Mouse (Mus musculus) C2C12 (cell line): ENCODE measurements around the gene Mybpc3. TPM values are rescaled to one million over a fixed set of nuclear protein-coding genes. Genes with fewer than 3 reads are reported as not detected.

ENCODE experiments used
- H3K27me3 ChIP-seq: one replicate; pipeline ENCODE4 v1.6.1; 2011; ENCODE audit not compliant: control insufficient read depth, insufficient read depth, insufficient read length
- H3K36me3 ChIP-seq: one replicate; pipeline ENCODE4 v1.6.1; 2011; ENCODE audit not compliant: control insufficient read depth, insufficient read depth
- H3K4me3 ChIP-seq: one replicate; pipeline ENCODE4 v1.5.1; 2011; ENCODE audit warnings: mild to moderate bottlenecking, control low read depth; ENCODE audit not compliant: poor library complexity, insufficient read depth, severe bottlenecking
- H3K79me2 ChIP-seq: one replicate; pipeline ENCODE4 v1.6.1; 2011; ENCODE audit not compliant: control insufficient read depth, insufficient read depth
- H3K79me3 ChIP-seq: one replicate; pipeline ENCODE4 v1.6.1; 2011; ENCODE audit warnings: low read depth, control low read depth
- H3ac ChIP-seq: one replicate; pipeline ENCODE3; 2011; ENCODE audit warnings: low read depth; ENCODE audit not compliant: control insufficient read depth, insufficient read length
- CEBPB ChIP-seq: IDR thresholded peaks from one replicate; pipeline ENCODE4 v1.6.1; 2011; ENCODE audit warnings: low read depth, mild to moderate bottlenecking, control low read depth, moderate library complexity
- CTCF ChIP-seq: IDR thresholded peaks from one replicate; pipeline ENCODE4 v1.5.1; 2011; ENCODE audit not compliant: control insufficient read depth, insufficient read depth, insufficient read length
- FOSL1 ChIP-seq: IDR thresholded peaks from one replicate; pipeline ENCODE4 v1.8.0; 2011; ENCODE audit warnings: mild to moderate bottlenecking, low read length; ENCODE audit not compliant: poor library complexity, insufficient read depth, severe bottlenecking
- MAX ChIP-seq: IDR thresholded peaks from one replicate; pipeline ENCODE4 v1.6.1; 2011; ENCODE audit warnings: mild to moderate bottlenecking, control low read depth
- MYOD1 ChIP-seq: IDR thresholded peaks from one replicate; pipeline ENCODE4 v1.6.1; 2011; ENCODE audit warnings: low read depth; ENCODE audit not compliant: control insufficient read depth, insufficient read length
- MYOG ChIP-seq: IDR thresholded peaks from one replicate; pipeline ENCODE4 v1.6.1; 2011; ENCODE audit not compliant: control insufficient read depth, insufficient read length; ENCODE audit errors: extremely low read depth
- USF1 ChIP-seq: IDR thresholded peaks from one replicate; pipeline ENCODE4 v1.6.1; 2011; ENCODE audit warnings: low read depth, mild to moderate bottlenecking, control low read depth, moderate library complexity
- polyA plus RNA-seq: library from polyadenylated mRNA; unstranded; fragments of >200 nt; fragmentation: generic; extraction: Trizol; gene quantifications from one replicate; pipeline ENCODE4 v1.2.1, GENCODE M21; 2012; ENCODE audit warnings: missing spikeins

Gene Mybpc3
- polyA plus RNA-seq, 1 experiment = not detected

DNA sequence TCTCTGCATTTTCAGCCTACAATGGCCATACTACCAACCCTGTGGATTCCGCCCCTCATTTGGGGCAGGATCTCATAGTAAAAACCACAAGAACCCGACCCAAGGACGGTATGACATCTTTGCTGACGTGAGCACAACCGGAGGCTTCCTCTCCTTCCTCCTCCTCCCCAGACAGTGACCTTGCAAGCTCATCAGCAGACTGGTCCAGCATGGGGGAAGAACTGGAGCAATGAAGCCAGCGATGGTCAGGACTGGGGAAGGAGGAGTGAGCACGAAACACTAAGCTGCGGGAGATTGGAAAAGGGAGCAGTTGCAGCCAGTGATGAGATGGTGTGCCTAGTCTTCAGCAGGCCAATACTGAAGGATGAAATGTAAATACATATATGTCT lies 64.1 kb downstream of the Mybpc3 start:
- Histone ChIP-seq H3K4me3 (peak overlapping the region; percentile 74), H3ac (peak overlapping the region; percentile 41), H3K36me3 (peaks cover 5% of the 10 kb centered on the region), H3K79me3 (no peaks in the 10 kb centered on the region), H3K79me2 (peaks cover 7% of the 10 kb centered on the region), H3K27me3 (no peaks in the 10 kb centered on the region)
- no peak for TF ChIP-seq MAX

DNA sequence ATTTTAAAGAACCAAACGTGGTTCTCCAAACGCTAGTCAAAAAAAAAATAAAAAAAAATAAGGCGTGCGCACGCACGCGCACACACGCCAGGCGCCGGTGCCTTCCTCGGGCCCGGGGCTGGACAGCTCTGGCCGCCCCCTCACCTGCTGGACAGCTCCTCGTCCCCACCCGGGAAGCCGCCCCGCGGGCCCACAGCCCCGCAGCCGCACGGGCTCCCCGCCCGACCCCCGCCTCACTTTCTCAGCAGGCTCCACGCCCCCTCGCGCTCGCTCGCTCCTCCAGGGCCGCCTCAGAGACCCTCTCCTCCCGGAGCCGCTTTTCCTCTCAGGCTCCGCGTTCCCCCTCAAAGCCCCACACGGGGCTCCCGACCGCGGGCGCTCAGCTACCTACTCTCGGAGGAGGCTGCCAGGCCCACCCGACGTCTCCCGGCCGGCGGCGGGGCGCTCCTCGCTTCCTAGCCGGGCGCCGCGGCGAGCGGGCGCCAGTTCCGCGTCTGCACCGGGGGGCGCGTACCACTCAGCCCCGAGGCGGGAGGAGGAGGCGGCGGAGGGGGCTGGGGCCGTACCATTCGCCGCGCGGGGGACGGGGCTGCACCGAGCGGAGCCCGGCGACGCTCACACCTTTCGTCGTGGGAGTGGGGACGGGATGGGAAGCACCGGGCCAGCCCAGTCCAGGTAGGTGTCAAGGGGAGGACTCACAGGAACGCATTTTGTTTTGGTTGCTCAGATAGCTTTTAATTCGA lies 64.6 kb downstream of the Mybpc3 start:
- peaks cover 7% of the 10 kb centered on the region for H3K79me2 ChIP-seq
- no peaks in the 10 kb centered on the region for H3K27me3 ChIP-seq
- peak overlapping the region; percentile 74 for H3K4me3 ChIP-seq
- no peak for TF ChIP-seq MYOG
- TF ChIP-seq USF1 = no peak
- no peak for TF ChIP-seq FOSL1
- no peak for TF ChIP-seq CTCF
- no peak for TF ChIP-seq CEBPB
- TF ChIP-seq MAX = no peak
- TF ChIP-seq MYOD1 = no peak
- H3K36me3 ChIP-seq = peaks cover 4% of the 10 kb centered on the region
- no peaks in the 10 kb centered on the region for H3K79me3 ChIP-seq
- peak overlapping the region; percentile 60 for H3ac ChIP-seq

DNA sequence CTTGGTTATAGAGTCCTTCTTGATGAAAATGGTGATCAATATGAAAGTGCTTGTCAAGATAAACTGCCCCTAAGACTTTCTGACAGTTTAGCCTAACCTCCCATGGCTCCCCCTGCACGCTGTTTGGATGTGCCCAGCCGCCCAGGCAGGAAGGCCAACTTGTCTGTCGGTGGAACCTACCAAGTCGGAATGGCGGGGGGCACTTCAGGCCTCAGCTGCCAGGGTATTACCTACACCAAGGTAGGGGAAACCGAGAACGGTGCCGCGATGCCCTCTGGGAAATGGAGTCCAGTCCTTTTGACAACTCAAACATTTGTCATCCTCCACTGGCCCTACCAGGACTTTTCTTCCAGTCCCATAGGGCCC lies 65.2 kb downstream of the Mybpc3 start:
- peak overlapping the region; percentile 74 for H3K4me3 ChIP-seq
- no peaks in the 10 kb centered on the region for H3K36me3 ChIP-seq
- no peak overlapping the region for H3ac ChIP-seq
- no peaks in the 10 kb centered on the region for H3K79me3 ChIP-seq
- no peak for TF ChIP-seq CTCF
- no peak for TF ChIP-seq MYOG
- TF ChIP-seq MAX = no peak
- H3K79me2 ChIP-seq = peaks cover 7% of the 10 kb centered on the region
- no peaks in the 10 kb centered on the region for H3K27me3 ChIP-seq

DNA sequence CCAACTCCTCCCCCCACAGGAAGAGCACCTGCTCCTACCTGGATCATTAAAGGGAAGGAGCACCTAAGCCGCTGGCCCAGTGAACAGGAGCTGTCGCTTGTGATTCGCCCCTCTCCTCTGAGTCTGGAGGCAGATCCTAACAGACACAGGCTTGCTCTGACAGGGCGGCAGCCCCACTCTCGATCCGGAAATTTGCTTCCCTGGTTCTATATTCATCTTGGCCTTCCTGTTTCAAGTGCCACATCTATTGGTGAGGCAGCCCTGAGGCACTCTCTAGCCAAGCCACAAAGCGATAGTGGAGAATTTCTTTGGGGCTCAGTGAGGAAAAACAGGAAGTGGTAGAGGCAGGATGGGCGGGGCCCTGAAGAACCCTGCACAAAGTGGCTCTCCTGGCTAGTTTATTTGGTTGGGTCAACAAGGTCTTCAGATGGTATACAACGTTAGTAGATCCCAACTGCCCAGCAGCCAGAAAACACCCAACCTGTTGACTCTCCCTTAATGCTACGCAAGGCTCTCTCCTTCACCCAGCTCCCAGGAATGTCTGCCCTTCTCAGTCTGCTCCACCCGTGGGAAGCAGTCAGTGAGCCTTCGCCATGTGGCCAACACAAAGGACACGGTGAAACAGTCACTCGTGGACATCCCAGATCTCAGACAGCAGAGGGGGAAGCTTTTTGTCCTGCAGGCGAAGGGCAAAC lies 65.9 kb downstream of the Mybpc3 start, which contains the start of gene Madd:
Gene Madd (minus strand): TSS at position 127 of the 695 bp plus-strand sequence.
- peaks cover 7% of the 10 kb centered on the region for H3K79me2 ChIP-seq
- H3K4me3 ChIP-seq = peak within 1 kb of the TSS; percentile 74
- no peaks in the 10 kb centered on the region for H3K27me3 ChIP-seq
- no peaks in the 10 kb centered on the region for H3K79me3 ChIP-seq
- no peak for TF ChIP-seq MAX
- no peak for TF ChIP-seq CTCF
- no peaks in the 10 kb centered on the region for H3K36me3 ChIP-seq
- H3ac ChIP-seq = peak within 1 kb of the TSS; percentile 60

Other genes with a start within 250 kb of the Mybpc3 start
- 0.02 TPM for gene C1qtnf4, start 232.3 kb upstream of the Mybpc3 start, polyA plus RNA-seq
- 17.3 TPM for gene Kbtbd4, start 213.4 kb upstream of the Mybpc3 start, polyA plus RNA-seq
- gene Ndufs3, start 213.3 kb upstream of the Mybpc3 start, polyA plus RNA-seq = 150 TPM
- 34.8 TPM for gene Celf1, start 177.8 kb upstream of the Mybpc3 start, polyA plus RNA-seq
- gene Rapsn, start 82.5 kb upstream of the Mybpc3 start, polyA plus RNA-seq = 122 TPM
- 367 TPM for gene Psmc3, start 64.1 kb upstream of the Mybpc3 start, polyA plus RNA-seq
- gene Slc39a13, start 47.7 kb upstream of the Mybpc3 start, polyA plus RNA-seq = 52.3 TPM
- not detected for gene Spi1, start 35.8 kb upstream of the Mybpc3 start, polyA plus RNA-seq
- 4.9 TPM for gene Madd, start 65.7 kb downstream of the Mybpc3 start, polyA plus RNA-seq
- gene Nr1h3, start 84.7 kb downstream of the Mybpc3 start, polyA plus RNA-seq = 0.21 TPM
- gene Acp2, start 84.7 kb downstream of the Mybpc3 start, polyA plus RNA-seq = 11.3 TPM
- gene Ddb2, start 118.8 kb downstream of the Mybpc3 start, polyA plus RNA-seq = 1.2 TPM
- 19.0 TPM for gene Pacsin3, start 137.8 kb downstream of the Mybpc3 start, polyA plus RNA-seq
- gene Arfgap2, start 146.8 kb downstream of the Mybpc3 start, polyA plus RNA-seq = 67.5 TPM